Mouse (Mus musculus): ENCODE results near the gene Bhmt. TPM values are rescaled to one million over a fixed set of nuclear protein-coding genes. Genes with fewer than 3 reads are reported as not detected.

Bhmt gene
- polyA plus RNA-seq, 1 experiment = not detected

DNA sequence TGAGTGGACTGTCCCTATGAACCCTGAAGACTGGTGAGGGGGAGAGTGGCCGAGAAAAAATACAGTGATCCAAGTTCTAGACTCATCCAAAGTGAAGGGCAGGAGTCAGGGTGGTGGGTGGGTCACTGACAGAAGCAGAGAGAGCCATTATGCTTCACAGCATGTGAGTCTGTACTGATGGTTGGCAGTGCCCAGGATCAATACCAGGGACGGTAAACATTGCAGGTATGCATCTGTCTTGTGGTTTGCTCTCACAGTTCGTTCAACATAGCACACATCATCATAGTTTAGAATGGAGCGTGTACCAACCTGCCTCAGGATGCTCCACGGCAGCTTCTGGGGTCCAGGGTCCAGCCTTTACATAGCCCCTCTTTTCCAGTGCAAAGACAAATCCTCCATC, 4.8 kb downstream of the Bhmt start:
- H3K27me3 ChIP-seq (ENCODE audit: control insufficient read depth, insufficient read depth, low read length) = no peaks in the 10 kb centered on the region
- TF ChIP-seq CTCF (IDR thresholded peaks at IDR 0.05; ENCODE audit: extremely low read depth, insufficient read depth, insufficient read length, insufficient replicate concordance) (no peak), POLR2A (IDR thresholded peaks at IDR 0.05; ENCODE audit: low read depth, low read length) (no peak)
- no peak overlapping the region for H3K4me3 ChIP-seq (ENCODE audit: extremely low read depth, insufficient read depth, insufficient read length)
- H3K36me3 ChIP-seq (ENCODE audit: control insufficient read depth, insufficient read depth, low read length) = no peaks in the 10 kb centered on the region
- no peaks in the 10 kb centered on the region for H3K4me1 ChIP-seq (ENCODE audit: control insufficient read depth, insufficient read depth, insufficient read length)
- DNase-seq (ENCODE audit: low read depth in 1 of 2, low spot score in 2 of 2) = no peak
- WGBS = 83% methylated on average over 5 of the region's 5 CpGs
- no peak overlapping the region for H3K27ac ChIP-seq (ENCODE audit: insufficient read depth, low read length)

DNA sequence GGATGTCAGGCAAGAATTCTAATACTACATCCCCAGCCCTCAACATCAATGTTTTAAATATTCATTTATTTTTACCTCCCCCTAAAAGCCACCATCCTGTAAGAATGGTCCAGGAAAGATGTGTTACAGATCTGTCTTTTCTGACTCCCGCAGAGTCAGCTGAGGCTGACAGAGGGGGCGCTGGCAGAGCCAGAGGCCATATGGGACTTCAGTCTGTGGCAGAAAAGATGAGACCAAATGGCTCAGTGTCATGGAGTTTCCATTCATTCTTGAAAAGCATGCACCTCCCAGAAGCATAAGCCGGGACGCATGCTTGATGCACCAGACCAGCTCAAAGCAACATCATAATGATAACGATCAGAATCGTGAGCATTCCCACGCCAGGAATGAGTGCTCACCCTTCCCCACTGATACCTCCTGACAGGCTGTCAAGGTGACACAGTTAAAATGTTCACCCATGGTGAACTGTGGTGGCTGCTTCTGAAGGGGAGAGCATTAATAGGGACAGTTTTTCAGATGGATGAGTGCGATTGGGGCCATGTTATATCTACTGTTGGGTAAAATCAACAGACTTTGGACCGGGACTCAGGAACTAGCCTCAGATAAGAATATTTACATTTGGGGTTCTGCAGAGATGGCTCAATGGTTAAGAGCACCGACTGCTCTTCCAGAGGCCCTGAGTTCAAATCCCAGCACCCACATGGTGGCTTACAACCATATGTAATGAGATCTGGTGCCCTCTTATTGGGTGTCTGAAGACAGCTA, 6.6 kb downstream of the Bhmt start:
- H3K27me3 ChIP-seq (ENCODE audit: control insufficient read depth, insufficient read depth, low read length) = no peaks in the 10 kb centered on the region

DNA sequence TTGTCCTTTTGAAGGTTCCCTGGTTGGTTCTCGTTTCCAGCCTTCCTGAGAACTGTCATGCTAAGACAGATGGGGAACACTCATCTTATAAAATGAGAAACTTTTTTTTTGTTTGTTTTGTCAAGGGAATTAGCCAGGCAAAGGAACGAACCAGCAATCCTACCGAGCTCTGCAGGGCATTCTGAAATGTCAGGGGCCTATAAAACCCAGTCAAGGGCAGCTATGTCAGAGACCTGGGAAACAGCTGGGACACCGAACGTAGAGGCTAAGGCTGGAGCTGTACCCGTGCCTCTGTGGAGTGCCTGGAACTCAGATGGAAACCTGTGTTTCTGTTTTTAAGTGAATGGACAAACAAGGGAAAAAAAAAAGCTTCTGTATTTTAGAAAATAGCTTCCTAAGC, 8.9 kb downstream of the Bhmt start:
- WGBS = 75% methylated on average over 6 of the region's 6 CpGs
- TF ChIP-seq CTCF (IDR thresholded peaks at IDR 0.05; ENCODE audit: extremely low read depth, insufficient read depth, insufficient read length, insufficient replicate concordance) = no peak
- TF ChIP-seq POLR2A (IDR thresholded peaks at IDR 0.05; ENCODE audit: low read depth, low read length) = no peak
- no peaks in the 10 kb centered on the region for H3K4me1 ChIP-seq (ENCODE audit: control insufficient read depth, insufficient read depth, insufficient read length)
- no peak overlapping the region for H3K27ac ChIP-seq (ENCODE audit: insufficient read depth, low read length)
- H3K4me3 ChIP-seq (ENCODE audit: extremely low read depth, insufficient read depth, insufficient read length) = no peak overlapping the region
- H3K27me3 ChIP-seq (ENCODE audit: control insufficient read depth, insufficient read depth, low read length) = no peaks in the 10 kb centered on the region
- DNase-seq (ENCODE audit: low read depth in 1 of 2, low spot score in 2 of 2) = no peak
- H3K36me3 ChIP-seq (ENCODE audit: control insufficient read depth, insufficient read depth, low read length) = no peaks in the 10 kb centered on the region

More for the DNA sequence above, 6.6 kb downstream of the Bhmt start:
- WGBS = 88% methylated on average over 10 of the region's 10 CpGs
- no peak for TF ChIP-seq CTCF (IDR thresholded peaks at IDR 0.05; ENCODE audit: extremely low read depth, insufficient read depth, insufficient read length, insufficient replicate concordance)
- TF ChIP-seq POLR2A (IDR thresholded peaks at IDR 0.05; ENCODE audit: low read depth, low read length) = no peak
- Histone ChIP-seq H3K27ac (ENCODE audit: insufficient read depth, low read length) (no peak overlapping the region), H3K4me1 (ENCODE audit: control insufficient read depth, insufficient read depth, insufficient read length) (no peaks in the 10 kb centered on the region), H3K4me3 (ENCODE audit: extremely low read depth, insufficient read depth, insufficient read length) (no peak overlapping the region), H3K36me3 (ENCODE audit: control insufficient read depth, insufficient read depth, low read length) (no peaks in the 10 kb centered on the region)
- no peak for DNase-seq (ENCODE audit: low read depth in 1 of 2, low spot score in 2 of 2)

DNA sequence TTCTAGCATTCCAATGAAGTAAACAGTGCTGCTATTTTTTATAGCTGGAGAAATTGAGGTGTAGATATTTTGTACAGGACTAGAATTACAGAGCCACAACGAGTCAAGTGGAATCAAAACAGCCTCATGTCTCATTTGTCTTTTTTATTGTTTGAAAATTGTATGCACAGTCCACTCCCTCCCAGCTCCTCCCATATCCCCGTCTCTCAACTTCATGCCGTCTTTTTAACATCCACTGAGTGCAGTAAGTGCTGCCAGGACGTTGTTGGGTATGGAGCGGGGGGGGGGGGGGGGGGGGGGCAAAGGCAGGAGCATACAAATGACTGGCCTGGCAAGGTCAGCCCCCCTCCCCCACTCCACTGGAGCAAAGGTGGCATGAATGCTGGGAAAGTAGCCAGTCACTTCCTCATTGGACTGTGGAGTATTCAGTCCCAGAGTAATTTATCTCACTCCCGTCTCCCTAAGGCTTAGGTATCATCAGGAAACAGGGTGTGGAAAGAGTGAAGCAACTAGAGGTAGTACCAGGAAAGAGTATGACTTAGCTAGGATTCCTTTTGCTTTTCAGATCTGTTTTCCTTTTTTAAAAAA, 23.3 kb downstream of the Bhmt start:
- DNase-seq (ENCODE audit: low read depth in 1 of 2, low spot score in 2 of 2) = no peak
- 64% methylated on average over 6 of the region's 6 CpGs for WGBS
- no peaks in the 10 kb centered on the region for H3K4me1 ChIP-seq (ENCODE audit: control insufficient read depth, insufficient read depth, insufficient read length)

DNA sequence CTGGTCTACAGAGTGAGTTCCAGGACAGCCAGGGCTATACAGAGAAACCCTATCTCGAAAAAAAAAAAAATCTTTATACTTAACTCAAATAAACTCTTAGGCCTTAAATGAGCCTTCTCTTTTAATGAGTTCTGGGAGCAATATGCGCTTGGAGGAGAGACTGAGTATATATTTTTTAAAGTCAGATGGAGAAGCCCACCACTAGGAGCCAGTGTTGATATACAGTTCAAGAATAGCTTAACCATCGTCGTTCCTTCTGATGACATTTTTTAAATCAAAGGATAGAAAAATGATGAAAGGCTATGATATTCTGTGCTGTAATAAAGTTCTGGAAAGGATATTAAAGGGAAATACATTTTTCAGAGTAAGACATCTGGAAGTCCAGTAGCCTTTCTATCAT, 24.0 kb downstream of the Bhmt start:
- no peak for TF ChIP-seq CTCF (IDR thresholded peaks at IDR 0.05; ENCODE audit: extremely low read depth, insufficient read depth, insufficient read length, insufficient replicate concordance)
- no peak for TF ChIP-seq POLR2A (IDR thresholded peaks at IDR 0.05; ENCODE audit: low read depth, low read length)
- Histone ChIP-seq H3K4me1 (ENCODE audit: control insufficient read depth, insufficient read depth, insufficient read length) (no peaks in the 10 kb centered on the region), H3K36me3 (ENCODE audit: control insufficient read depth, insufficient read depth, low read length) (no peaks in the 10 kb centered on the region), H3K4me3 (ENCODE audit: extremely low read depth, insufficient read depth, insufficient read length) (no peak overlapping the region), H3K27me3 (ENCODE audit: control insufficient read depth, insufficient read depth, low read length) (no peaks in the 10 kb centered on the region), H3K27ac (ENCODE audit: insufficient read depth, low read length) (no peak overlapping the region)
- no peak for DNase-seq (ENCODE audit: low read depth in 1 of 2, low spot score in 2 of 2)
- 80% methylated on average over 4 of the region's 4 CpGs for WGBS

More for the DNA sequence above, 23.3 kb downstream of the Bhmt start:
- H3K36me3 ChIP-seq (ENCODE audit: control insufficient read depth, insufficient read depth, low read length) = no peaks in the 10 kb centered on the region
- no peaks in the 10 kb centered on the region for H3K27me3 ChIP-seq (ENCODE audit: control insufficient read depth, insufficient read depth, low read length)
- no peak overlapping the region for H3K27ac ChIP-seq (ENCODE audit: insufficient read depth, low read length)
- no peak overlapping the region for H3K4me3 ChIP-seq (ENCODE audit: extremely low read depth, insufficient read depth, insufficient read length)
- TF ChIP-seq POLR2A (IDR thresholded peaks at IDR 0.05; ENCODE audit: low read depth, low read length) = no peak

DNA sequence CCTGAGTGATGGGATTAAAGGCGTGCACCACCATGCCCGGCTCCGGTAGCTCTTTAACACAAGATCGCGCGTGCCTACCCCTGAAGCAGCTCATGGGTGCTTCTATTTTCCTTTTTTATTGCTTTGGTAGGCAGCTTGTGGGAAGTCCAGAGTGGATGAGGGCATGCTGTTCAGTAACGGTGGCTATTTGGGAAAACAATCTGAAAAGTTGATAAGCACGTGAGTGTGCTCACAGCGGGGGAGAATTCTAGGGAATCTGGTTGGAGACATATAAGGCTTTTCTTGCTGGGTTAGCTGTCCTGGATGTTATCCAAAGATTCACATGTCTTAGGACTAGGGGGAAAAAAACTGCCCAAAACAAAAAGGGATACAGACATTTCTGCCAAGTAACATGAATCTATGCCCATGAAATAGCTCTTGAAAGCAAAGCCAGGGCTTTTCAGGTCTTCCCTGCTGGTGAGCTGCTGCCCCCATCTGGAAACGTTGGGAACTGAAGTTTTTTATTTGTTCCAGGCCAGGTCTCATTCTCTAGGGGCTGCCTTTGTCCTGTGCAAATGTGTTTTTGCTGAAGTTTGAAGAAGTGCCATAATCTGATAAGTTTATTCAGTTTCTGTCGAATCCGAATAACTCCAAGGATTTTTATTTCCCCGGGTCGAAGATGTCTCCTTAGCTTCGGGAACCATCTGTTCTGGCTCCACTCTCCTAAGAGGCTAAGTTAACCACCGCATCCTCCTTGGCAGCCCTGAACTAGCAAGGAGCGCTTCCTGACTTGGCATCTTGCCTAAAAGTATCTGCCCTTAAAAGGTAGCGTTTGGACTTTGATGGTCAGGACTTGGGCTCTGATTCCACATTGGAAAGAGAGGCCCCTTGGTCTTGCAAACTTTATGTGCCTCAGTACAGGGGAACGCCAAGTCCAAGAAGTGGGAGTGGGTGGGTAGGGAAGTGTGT, 24.8 kb downstream of the Bhmt start:
- WGBS = 58% methylated on average over 19 of the region's 19 CpGs
- H3K4me1 ChIP-seq (ENCODE audit: control insufficient read depth, insufficient read depth, insufficient read length) = no peaks in the 10 kb centered on the region
- TF ChIP-seq CTCF (IDR thresholded peaks at IDR 0.05; ENCODE audit: extremely low read depth, insufficient read depth, insufficient read length, insufficient replicate concordance) = peak; percentile 56; the same call in 1 of the 2 replicates
- TF ChIP-seq POLR2A (IDR thresholded peaks at IDR 0.05; ENCODE audit: low read depth, low read length) = no peak
- no peak overlapping the region for H3K27ac ChIP-seq (ENCODE audit: insufficient read depth, low read length)
- no peaks in the 10 kb centered on the region for H3K27me3 ChIP-seq (ENCODE audit: control insufficient read depth, insufficient read depth, low read length)
- no peaks in the 10 kb centered on the region for H3K36me3 ChIP-seq (ENCODE audit: control insufficient read depth, insufficient read depth, low read length)
- no peak overlapping the region for H3K4me3 ChIP-seq (ENCODE audit: extremely low read depth, insufficient read depth, insufficient read length)
- DNase-seq (ENCODE audit: low read depth in 1 of 2, low spot score in 2 of 2) = peak; percentile 9 to 40
